Mouse (Mus musculus) neutrophil, adult 5-6 weeks (primary cell): Measurements from ENCODE around the gene Supt16. TPM values are rescaled to one million over a fixed set of nuclear protein-coding genes. Genes with fewer than 3 reads are reported as not detected.

Source experiments
- ATAC-seq: fragments of 151-379, 151-347 bp; 2 replicates; pipeline ENCODE4 v1.8.0; 2017; ENCODE audit warnings: mild to moderate bottlenecking, moderate TSS enrichment; ENCODE audit not compliant: insufficient number of reproducible peaks, poor library complexity, low FRiP score, severe bottlenecking; ENCODE audit errors: extremely low read depth
- total RNA-seq: library from RNA; stranded (forward); fragments of 200-1000 nt; gene quantifications from 2 replicates; pipeline ENCODE4 v1.2.3, GENCODE M21; 2017

The Supt16 gene
- total RNA-seq, 1 experiment from 2014 or later: 97.9 TPM

GRCm38 (mm10) chr14:52152613-52153012 is 44.6 kb downstream of the Supt16 start:
- no peak for ATAC-seq

GRCm38 (mm10) chr14:52152179-52152578 is 45.0 kb downstream of the Supt16 start:
- ATAC-seq: no peak

GRCm38 (mm10) chr14:52149888-52150287 is 47.3 kb downstream of the Supt16 start:
- ATAC-seq: no peak

GRCm38 (mm10) chr14:52146540-52146939 is 50.7 kb downstream of the Supt16 start:
- ATAC-seq: no peak

- no peak for ATAC-seq
Measured at GRCm38 (mm10) chr14:52144165-52144564, 53.1 kb downstream of the Supt16 start.

- ATAC-seq: peak; percentile 14; the same call in 1 of the 2 replicates
Measured at GRCm38 (mm10) chr14:52141445-52142127, 55.6 kb downstream of the Supt16 start.

- peak; percentile 43; the same call in 1 of the 2 replicates for ATAC-seq
Measured at GRCm38 (mm10) chr14:52140577-52141444, 56.4 kb downstream of the Supt16 start.

- no peak for ATAC-seq
Measured at GRCm38 (mm10) chr14:52133584-52133983, 63.6 kb downstream of the Supt16 start.

- ATAC-seq: no peak
Measured at GRCm38 (mm10) chr14:52124636-52125035, 72.6 kb downstream of the Supt16 start.

- ATAC-seq: peak; percentile 77; the same call in 1 of the 2 replicates
Measured at GRCm38 (mm10) chr14:52123918-52124317, 73.3 kb downstream of the Supt16 start.

GRCm38 (mm10) chr14:52120169-52120568 is 77.0 kb downstream of the Supt16 start:
- ATAC-seq: no peak

- peak; percentile 21; the same call in 1 of the 2 replicates for ATAC-seq
Measured at GRCm38 (mm10) chr14:52118823-52119608, 78.2 kb downstream of the Supt16 start.

GRCm38 (mm10) chr14:52118456-52118822 is 78.8 kb downstream of the Supt16 start:
- no peak for ATAC-seq

- ATAC-seq: no peak
Measured at GRCm38 (mm10) chr14:52117241-52117640, 80.0 kb downstream of the Supt16 start.

- ATAC-seq: no peak
Measured at GRCm38 (mm10) chr14:52114101-52114500, 83.1 kb downstream of the Supt16 start.

Other genes with a start within 250 kb of the Supt16 start
- 1.5 TPM in 1 of 2 replicates, not detected in the other for gene Arhgef40, start 212.7 kb downstream of the Supt16 start, total RNA-seq
- gene Tmem253, start 181.8 kb downstream of the Supt16 start, total RNA-seq: not detected in 2 replicates
- 5.1 and 5.8 TPM in 2 replicates for gene Zfp219, start 176.7 kb downstream of the Supt16 start, total RNA-seq
- not detected in 2 replicates for gene Olfr221, start 155.0 kb downstream of the Supt16 start, total RNA-seq
- 397 and 426 TPM in 2 replicates for gene Hnrnpc, start 93.4 kb downstream of the Supt16 start, total RNA-seq
- gene Rpgrip1, start 86.7 kb downstream of the Supt16 start, total RNA-seq: 42.0 and 46.1 TPM in 2 replicates
- 155 and 214 TPM in 2 replicates for gene Chd8, start 60.4 kb upstream of the Supt16 start, total RNA-seq
- 55.7 and 61.0 TPM in 2 replicates for gene Tox4, start 81.7 kb upstream of the Supt16 start, total RNA-seq
- gene Rab2b, start 82.1 kb upstream of the Supt16 start, total RNA-seq: 12.2 and 16.8 TPM in 2 replicates
- 88.0 and 97.4 TPM in 2 replicates for gene Mettl3, start 107.7 kb upstream of the Supt16 start, total RNA-seq
- gene Sall2, start 131.3 kb upstream of the Supt16 start, total RNA-seq: 0.35 TPM in 1 of 2 replicates, not detected in the other
- not detected in 2 replicates for gene Olfr1513, start 159.0 kb upstream of the Supt16 start, total RNA-seq
- gene Olfr1512, start 181.8 kb upstream of the Supt16 start, total RNA-seq: not detected in 2 replicates
- gene Olfr1511, start 200.0 kb upstream of the Supt16 start, total RNA-seq: not detected in 2 replicates
- not detected in 2 replicates for gene Olfr1510, start 217.0 kb upstream of the Supt16 start, total RNA-seq
- gene Olfr1509, start 245.6 kb upstream of the Supt16 start, total RNA-seq: not detected in 2 replicates